Mouse (Mus musculus) gastrocnemius, adult 8-10 months (tissue): ENCODE data around the gene 9130023H24Rik. TPM values are rescaled to one million over a fixed set of nuclear protein-coding genes. Genes with fewer than 3 reads are reported as not detected.
A peak's percentile ranks its signal among the peaks of the same experiment; 100 is the strongest.

Experiments
- DNase-seq, 2 experiments: peaks; one replicate each; pipeline ENCODE4 v3.0.0; 2022; ENCODE audit warnings: low spot score in 2 of 2
- total RNA-seq, 4 experiments: library from RNA; stranded (reverse); gene quantifications; 2 replicates each; pipeline ENCODE4 v1.2.4; 2022

The 9130023H24Rik gene
- 1 to 10 TPM; 1.7 to 3.0 (median 1.9) TPM for total RNA-seq

DNA sequence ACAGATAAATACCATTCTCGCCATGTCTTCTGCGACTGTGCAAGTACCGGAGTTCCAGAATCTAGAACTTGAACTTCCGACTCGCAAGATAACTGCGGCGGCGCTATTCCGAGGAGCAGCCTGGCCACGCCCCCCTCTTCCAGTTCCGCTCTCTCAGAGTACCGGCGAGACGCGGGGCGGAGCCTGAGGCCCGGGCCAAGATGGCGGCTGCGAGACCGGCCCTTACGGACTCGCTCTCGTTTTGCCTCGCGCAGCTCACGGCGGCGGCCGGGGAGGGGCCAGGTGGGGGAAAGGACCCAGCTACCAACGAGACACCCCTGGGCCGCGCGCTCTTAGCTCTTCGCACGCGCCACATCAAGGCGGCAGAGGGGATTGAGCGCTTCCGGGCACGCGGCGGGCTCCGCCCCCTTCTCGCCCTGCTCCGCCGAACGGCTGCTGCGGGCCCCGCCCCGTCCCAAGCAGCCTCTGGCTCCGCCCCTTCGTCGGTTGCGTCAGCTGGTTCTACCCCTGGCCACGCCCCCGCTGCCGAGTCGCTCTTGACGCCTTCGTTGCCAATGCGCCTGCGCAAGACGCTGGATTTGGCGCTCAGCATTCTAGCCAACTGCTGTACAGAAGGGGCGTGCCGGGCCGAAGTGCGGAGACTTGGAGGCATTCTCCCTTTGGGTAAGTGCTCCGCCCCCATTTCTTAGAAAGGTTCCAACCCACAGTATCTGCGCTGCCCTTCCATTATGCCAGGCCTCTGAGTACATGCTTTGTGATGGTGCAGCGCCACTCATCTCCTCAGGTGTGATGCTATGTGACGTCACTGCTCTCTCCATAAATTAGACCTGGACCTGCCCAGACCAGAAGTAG is at the start of gene 9130023H24Rik:
Gene 9130023H24Rik (minus strand): TSS at position 105 of the 852 bp plus-strand sequence.
- DNase-seq, result peak; percentile 98 to 99

DNA sequence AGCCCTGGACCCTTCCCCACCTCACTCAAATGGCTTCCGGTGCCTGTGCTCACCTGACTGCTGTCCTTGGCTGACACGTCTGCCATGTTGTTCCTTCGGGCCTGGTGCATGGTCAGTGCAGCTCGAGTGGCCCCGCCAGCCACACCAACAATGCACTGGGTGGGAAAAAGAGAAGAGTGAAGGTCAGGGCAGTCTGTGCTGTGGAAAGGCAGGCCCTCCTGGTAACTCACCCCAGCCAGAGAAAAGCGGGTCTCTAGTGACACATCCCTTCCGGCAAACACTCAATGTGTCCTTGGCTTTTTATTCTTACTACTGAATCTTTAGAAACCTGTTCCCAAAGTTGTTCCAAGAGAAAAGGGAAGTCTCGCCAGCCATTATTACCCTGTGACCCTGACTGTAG is 47.2 kb upstream of the 9130023H24Rik start:
- DNase-seq, result no peak

GRCm38 (mm10) chr7:128284047-128284446 is 46.2 kb upstream of the 9130023H24Rik start:
- no peak for DNase-seq

DNA sequence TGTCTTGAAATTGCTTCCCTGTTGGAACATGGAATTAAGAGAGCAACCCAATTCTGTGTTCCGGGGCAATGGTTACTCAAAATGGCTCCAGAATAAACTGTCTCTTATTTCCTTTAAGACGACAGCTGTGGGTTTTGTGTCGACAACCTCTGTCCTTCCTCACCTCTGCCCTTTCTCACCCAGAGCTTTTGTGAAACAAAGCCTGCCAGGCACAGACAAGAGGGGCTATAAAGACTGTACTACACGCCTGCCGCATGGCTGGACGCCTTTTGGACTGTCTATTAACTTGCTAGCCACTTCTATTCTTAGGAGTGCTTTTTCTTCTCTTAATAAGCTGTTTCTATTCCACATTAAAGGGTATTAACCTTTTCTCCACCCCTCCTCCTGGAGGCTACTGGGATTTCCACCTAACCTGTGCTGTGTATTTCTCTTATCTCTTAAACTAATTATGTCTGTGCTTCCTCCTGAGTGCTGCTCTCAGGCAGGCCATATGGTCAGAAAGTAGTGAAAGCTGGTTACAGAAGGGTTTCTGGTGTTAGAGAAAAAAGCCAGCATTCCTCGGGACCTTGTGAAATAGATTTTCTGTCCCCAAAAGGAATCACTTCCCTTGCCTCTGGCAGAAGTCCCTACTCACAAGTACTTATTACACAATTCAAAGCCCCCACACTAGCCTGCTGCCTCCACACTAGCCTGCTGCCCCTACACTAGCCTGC is 44.9 kb upstream of the 9130023H24Rik start:
- DNase-seq, result no peak

GRCm38 (mm10) chr7:128281765-128282164 is 43.9 kb upstream of the 9130023H24Rik start:
- DNase-seq, result no peak

GRCm38 (mm10) chr7:128279750-128280149 is 41.9 kb upstream of the 9130023H24Rik start:
- DNase-seq, result no peak

GRCm38 (mm10) chr7:128276051-128276450 is 38.2 kb upstream of the 9130023H24Rik start:
- no peak for DNase-seq

GRCm38 (mm10) chr7:128271496-128271895 is 33.7 kb upstream of the 9130023H24Rik start:
- no peak for DNase-seq

DNA sequence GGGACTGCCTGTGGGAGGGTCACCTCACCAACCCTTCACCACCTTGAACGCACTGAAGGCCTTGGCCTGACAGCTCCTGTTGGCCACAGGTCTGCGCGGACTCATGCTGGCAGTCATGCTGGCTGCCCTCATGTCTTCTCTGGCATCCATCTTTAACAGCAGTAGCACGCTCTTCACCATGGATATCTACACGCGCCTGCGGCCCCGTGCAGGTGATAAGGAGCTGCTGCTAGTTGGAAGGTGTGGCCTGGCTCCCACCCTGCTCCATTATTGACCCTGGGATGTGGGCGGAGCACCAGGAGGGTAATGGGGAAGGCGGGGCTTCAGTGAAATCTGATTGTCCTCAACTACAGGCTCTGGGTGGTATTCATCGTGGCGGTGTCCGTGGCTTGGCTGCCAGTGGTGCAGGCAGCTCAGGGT is 32.6 kb upstream of the 9130023H24Rik start:
- no peak for DNase-seq

DNA sequence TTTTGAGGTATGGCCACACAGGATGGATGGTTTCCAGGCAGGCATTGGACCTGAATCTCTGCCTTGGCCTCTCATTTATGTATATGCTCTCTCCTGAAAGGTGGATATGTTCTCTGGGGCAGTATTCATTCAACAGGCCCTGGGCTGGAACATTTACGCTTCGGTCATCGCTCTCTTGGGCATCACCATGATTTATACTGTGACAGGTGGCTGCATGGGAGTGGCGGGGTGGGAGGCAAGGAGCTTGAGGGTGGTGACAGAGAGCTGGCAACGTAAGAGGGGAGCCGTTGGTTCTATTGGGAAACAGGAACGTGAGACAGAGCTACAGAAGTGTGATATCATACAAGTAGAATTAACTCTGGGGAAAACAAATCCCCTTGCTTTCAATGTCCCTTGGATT is 30.0 kb upstream of the 9130023H24Rik start:
- DNase-seq, result no peak

GRCm38 (mm10) chr7:128267391-128267790 is 29.6 kb upstream of the 9130023H24Rik start:
- no peak for DNase-seq

GRCm38 (mm10) chr7:128266056-128266455 is 28.2 kb upstream of the 9130023H24Rik start:
- no peak for DNase-seq

GRCm38 (mm10) chr7:128265411-128265810 is 27.6 kb upstream of the 9130023H24Rik start, which contains the start of gene Slc5a2:
TSS of gene Slc5a2 (plus strand) at chr7:128265657.
- DNase-seq, result no peak

- no peak for DNase-seq
These were observed 19.0 kb upstream of the 9130023H24Rik start for GRCm38 (mm10) chr7:128256783-128257334.

DNA sequence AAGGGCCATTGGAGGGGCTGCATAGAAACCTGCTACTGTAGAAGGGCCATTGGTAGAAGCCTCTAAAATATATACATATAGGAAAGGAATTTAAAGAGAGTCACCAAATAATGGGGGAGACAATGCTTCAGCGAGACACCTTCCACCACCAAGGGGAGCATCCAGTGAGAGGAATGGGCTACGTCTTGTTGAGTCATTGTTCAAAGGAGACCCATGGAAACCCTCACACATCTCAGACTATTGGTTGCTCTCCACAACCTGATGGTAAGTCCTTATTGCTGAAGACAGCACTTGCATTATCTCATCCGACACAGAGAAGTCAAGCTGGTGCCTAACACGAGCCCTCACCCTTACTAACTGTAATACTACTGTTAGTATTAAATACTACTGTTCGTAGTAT is 17.9 kb upstream of the 9130023H24Rik start:
- no peak for DNase-seq

GRCm38 (mm10) chr7:128254978-128255377 is 17.1 kb upstream of the 9130023H24Rik start:
- DNase-seq, result no peak

DNA sequence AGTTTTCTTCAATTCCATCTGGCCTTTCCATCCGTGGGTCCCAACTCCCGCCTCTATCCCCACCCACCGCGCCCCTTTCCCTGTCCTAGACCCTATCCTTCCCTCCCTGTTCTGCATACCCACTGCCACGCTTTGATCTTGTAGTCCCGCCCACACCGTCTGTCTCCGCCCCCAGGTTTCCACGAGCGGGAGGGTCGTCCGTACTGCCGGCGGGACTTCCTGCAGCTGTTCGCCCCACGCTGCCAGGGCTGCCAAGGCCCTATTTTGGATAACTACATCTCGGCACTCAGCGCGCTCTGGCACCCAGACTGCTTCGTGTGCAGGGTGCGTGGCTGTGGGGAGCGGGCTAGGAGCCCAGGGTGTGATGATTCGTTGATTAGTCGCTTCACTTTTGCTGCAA is 14.8 kb upstream of the 9130023H24Rik start:
- no peak for DNase-seq

GRCm38 (mm10) chr7:128251946-128252345 is 14.1 kb upstream of the 9130023H24Rik start:
- no peak for DNase-seq

DNA sequence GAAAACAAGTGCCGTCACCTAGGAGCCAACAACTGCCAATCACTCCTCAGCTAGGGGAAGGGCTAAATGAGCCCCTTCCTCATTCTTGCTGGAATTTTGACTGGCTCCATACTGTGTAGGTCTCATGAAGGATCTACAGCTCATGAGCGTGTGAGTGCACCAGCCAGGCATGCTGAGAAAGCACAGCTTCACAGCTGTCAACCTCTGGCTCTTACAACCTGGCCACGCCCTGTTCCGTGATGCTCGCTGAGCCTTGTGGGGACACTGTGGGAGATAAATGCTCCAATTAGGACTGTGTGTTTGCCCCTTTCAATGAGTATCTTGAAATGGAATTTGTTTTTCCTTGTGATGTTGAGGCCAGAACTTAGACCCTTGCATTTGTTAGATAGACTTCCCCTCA is 12.2 kb upstream of the 9130023H24Rik start:
- no peak for DNase-seq

- no peak for DNase-seq
These were observed 10.5 kb upstream of the 9130023H24Rik start for GRCm38 (mm10) chr7:128248081-128249042.

GRCm38 (mm10) chr7:128247443-128247842 is 9.6 kb upstream of the 9130023H24Rik start:
- DNase-seq, result peak; percentile 71 to 79
